Mouse (Mus musculus) heart, postnatal 0 days (tissue): ENCODE measurements around the gene Tomm40l.

Source experiments
- CTCF ChIP-seq: IDR thresholded peaks from 2 replicates; pipeline ENCODE4 v1.5.1; 2016; ENCODE audit warnings: antibody characterized with exemption, control low read depth, low read depth
- EP300 ChIP-seq: IDR thresholded peaks from 2 replicates; pipeline ENCODE4 v1.6.1; 2016; ENCODE audit warnings: antibody characterized with exemption, low read depth

DNA sequence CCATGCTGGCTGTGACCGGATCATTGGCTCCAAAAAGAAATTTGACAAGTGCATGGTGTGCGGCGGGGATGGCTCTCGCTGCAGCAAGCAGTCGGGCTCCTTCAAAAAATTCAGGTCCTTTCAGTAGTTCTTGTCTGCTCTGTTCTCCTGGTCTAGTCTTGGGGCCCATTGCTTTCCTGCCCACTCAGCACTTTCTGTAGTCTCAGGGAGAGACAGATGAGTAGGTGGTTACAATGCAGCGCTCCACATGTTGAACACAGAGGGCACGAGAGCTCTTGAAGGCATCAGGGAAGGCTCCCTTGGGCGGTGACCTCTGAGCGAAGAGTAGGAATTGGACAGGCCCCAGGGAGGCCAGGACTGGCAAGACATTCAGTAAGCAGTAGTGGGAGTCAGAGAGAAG lies 35.5 kb upstream of the Tomm40l start:
- TF ChIP-seq CTCF = no peak
- no peak for TF ChIP-seq EP300
